Mouse (Mus musculus) intestine, embryonic 14.5 days (tissue): ENCODE measurements around the gene Nlgn1. TPM values are rescaled to one million over a fixed set of nuclear protein-coding genes. Genes with fewer than 3 reads are reported as not detected.

ENCODE experiments used
- ATAC-seq: fragments of 200-750 bp; cut with Nextera tagmentation; replicated peaks from 2 replicates; pipeline ENCODE4 v1.8.0; 2017; ENCODE audit warnings: low read depth, moderate number of reproducible peaks, moderate TSS enrichment, moderate library complexity; ENCODE audit not compliant: low FRiP score, low TSS enrichment
- DNase-seq: peaks from one replicate; pipeline ENCODE4 v3.0.0-alpha.2; 2018; ENCODE audit warnings: low spot score
- H3K27ac ChIP-seq: fragments of 300-500 bp; sonication (generic); 2 replicates; pipeline ENCODE4 v1.5.1; 2014; ENCODE audit warnings: low read depth, mild to moderate bottlenecking, control low read depth
- H3K27me3 ChIP-seq: fragments of 300-500 bp; sonication (generic); replicated peaks from 2 replicates; pipeline ENCODE4 v1.6.1; 2014; ENCODE audit warnings: low read length, control low read depth; ENCODE audit not compliant: control insufficient read depth, insufficient read depth
- H3K36me3 ChIP-seq: fragments of 300-500 bp; sonication (generic); 2 replicates; pipeline ENCODE4 v1.6.1; 2014; ENCODE audit warnings: low read length, control low read depth; ENCODE audit not compliant: control insufficient read depth, insufficient read depth
- H3K4me1 ChIP-seq: fragments of 300-500 bp; sonication (generic); replicated peaks from 2 replicates; pipeline ENCODE4 v1.6.1; 2014; ENCODE audit warnings: low read length, control low read depth, mixed read lengths; ENCODE audit not compliant: control insufficient read depth, insufficient read depth
- H3K4me2 ChIP-seq: fragments of 300-500 bp; sonication (generic); 2 replicates; pipeline ENCODE4 v1.6.1; 2014; ENCODE audit warnings: low read length
- H3K4me3 ChIP-seq: fragments of 300-500 bp; sonication (generic); 2 replicates; pipeline ENCODE4 v1.5.1; 2014; ENCODE audit warnings: low read depth, low read length, control low read depth, mixed read lengths
- H3K9ac ChIP-seq: fragments of 300-500 bp; sonication (generic); 2 replicates; pipeline ENCODE4 v1.6.1; 2014; ENCODE audit warnings: mild to moderate bottlenecking, low read length
- H3K9me3 ChIP-seq: fragments of 300-500 bp; sonication (generic); 2 replicates; pipeline ENCODE4 v1.6.1; 2016; ENCODE audit warnings: low read length, control low read depth; ENCODE audit not compliant: control insufficient read depth
- whole genome bisulfite sequencing: fragments of 180-500 bp; shearing (Covaris S2); extraction: QIAGEN DNeasy Blood & Tissue Kit; methylation state at CpG from one replicate; pipeline ENCODE4 v1.1.7; 2014; 5-methylcytosine and 5-hydroxymethylcytosine counted together
- polyA plus RNA-seq: library from polyadenylated mRNA; unstranded; fragments of >200 nt; fragmentation: Nextera tagmentation; extraction: Ambion mirVana; gene quantifications from 2 replicates; pipeline ENCODE4 v1.2.1, GENCODE M21; 2014

Gene Nlgn1
- polyA plus RNA-seq, 1 experiment from 2014 or later, result 2.7 TPM

DNA sequence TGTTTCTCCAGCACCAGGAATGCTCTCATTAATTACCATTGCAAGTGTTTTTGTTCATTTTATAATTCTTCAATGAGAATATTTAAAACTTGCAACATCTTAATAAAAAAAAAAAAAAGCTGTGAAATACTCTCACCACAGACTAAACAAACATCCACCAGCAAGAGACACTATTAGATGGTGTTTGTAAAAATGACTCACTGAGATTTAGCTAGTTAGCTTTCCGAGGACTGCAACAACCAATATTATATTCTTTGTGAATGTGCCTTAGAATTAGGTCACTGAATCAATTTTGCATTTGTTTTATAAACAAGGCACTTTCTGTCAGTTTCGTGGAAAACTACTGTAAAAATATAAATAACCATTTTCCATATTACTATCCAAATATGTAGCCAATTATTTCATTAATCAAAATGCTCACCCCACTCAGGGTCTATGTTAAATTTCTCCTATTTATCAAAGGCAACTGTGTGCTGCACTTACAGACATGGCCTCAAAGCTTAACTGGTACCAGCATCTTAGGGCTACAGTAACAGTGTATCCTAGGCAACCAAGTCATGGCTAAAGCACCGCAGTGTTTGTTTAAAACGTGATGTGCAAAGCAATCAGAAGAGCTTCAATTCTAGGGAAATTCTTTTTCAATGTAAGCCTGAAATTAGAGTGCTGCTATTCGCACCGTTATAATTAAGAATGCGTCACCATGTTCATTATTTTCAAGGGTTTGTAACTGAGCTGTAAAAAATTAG lies 329.2 kb downstream of the Nlgn1 start:
- Histone ChIP-seq H3K27me3 (no peaks in the 10 kb centered on the region), H3K9me3 (no peaks in the 10 kb centered on the region), H3K27ac (no peak overlapping the region), H3K9ac (no peak overlapping the region), H3K4me3 (no peak overlapping the region), H3K4me1 (no peaks in the 10 kb centered on the region), H3K4me2 (no peak overlapping the region), H3K36me3 (no peaks in the 10 kb centered on the region)
- WGBS, result 76% methylated on average over 7 of the region's 7 CpGs
- DNase-seq (no peak), ATAC-seq (no peak)

DNA sequence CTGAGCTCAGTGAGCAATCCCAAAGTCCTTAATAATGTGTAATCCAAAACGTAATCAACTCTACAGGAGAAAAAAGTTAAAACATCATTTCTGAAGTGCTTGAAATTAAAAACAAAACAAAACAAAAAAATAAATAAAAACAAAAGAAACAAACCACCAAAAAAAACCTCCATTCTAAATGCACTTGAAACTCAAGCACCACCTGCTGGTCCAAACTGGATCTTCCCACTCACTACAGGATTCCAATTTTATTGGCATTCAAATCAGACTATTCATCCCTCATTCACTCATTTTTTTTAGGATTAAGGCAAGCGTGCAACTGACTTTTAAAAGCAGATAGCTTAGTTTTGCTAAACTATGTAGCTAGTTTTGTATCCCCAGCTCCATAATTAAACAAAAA lies 329.9 kb downstream of the Nlgn1 start:
- H3K36me3 ChIP-seq, result no peaks in the 10 kb centered on the region
- no peak overlapping the region for H3K4me3 ChIP-seq
- no peaks in the 10 kb centered on the region for H3K27me3 ChIP-seq
- no peak overlapping the region for H3K27ac ChIP-seq
- H3K9me3 ChIP-seq, result no peaks in the 10 kb centered on the region
- DNase-seq (no peak), ATAC-seq (no peak)
- 30% methylated on average over 2 of the region's 2 CpGs for WGBS
- no peak overlapping the region for H3K4me2 ChIP-seq
- H3K4me1 ChIP-seq, result no peaks in the 10 kb centered on the region
- no peak overlapping the region for H3K9ac ChIP-seq

DNA sequence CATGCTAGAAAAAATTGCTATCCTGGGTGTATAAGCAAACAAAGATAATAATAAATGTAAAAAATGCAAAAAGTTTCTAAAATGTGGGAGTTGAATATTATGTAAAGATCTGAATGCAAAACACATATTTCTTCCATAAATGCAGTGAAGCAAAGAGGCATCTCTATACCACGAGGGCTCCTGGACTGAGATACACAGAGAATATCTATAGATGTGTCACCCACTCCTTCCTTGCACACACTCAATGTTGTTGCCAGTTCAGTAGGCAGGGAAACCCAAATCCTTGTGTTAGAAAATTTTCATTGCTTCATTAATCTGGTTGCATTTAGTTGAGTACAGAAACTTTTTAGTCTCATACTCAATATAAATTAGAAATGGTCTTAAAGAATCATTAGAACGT lies 364.7 kb downstream of the Nlgn1 start:
- Histone ChIP-seq H3K36me3 (no peaks in the 10 kb centered on the region), H3K27me3 (no peaks in the 10 kb centered on the region), H3K4me3 (no peak overlapping the region), H3K4me2 (no peak overlapping the region), H3K9ac (no peak overlapping the region), H3K4me1 (no peaks in the 10 kb centered on the region), H3K9me3 (no peaks in the 10 kb centered on the region), H3K27ac (no peak overlapping the region)
- 86% methylated on average over 2 of the region's 2 CpGs for WGBS
- no peak for DNase-seq
- ATAC-seq, result no peak

DNA sequence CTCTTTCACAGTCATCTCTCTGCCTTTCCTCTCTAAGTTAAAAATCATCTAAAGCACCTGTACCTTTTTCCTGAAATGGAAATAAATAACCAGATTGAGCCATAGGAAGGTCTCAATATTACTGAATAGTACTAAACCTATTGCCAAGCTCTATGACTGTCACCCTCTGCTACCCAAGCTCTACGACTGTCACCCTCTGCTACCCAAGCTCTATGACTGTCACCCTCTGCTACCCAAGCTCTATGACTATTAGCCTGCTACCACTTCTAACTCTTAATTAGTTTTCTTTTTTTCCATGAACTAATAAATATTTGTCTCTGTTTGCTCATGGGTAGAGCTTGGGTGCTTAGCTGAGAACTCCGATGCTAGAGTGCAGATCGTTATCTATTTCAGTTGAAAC lies 368.0 kb downstream of the Nlgn1 start:
- H3K9me3 ChIP-seq, result no peaks in the 10 kb centered on the region
- no peak overlapping the region for H3K9ac ChIP-seq
- H3K4me1 ChIP-seq, result no peaks in the 10 kb centered on the region
- no peak for ATAC-seq
- no peak overlapping the region for H3K27ac ChIP-seq
- WGBS, result 85% methylated on average over 3 of the region's 3 CpGs
- no peaks in the 10 kb centered on the region for H3K27me3 ChIP-seq
- DNase-seq, result no peak
- H3K36me3 ChIP-seq, result no peaks in the 10 kb centered on the region
- H3K4me3 ChIP-seq, result no peak overlapping the region
- no peak overlapping the region for H3K4me2 ChIP-seq

DNA sequence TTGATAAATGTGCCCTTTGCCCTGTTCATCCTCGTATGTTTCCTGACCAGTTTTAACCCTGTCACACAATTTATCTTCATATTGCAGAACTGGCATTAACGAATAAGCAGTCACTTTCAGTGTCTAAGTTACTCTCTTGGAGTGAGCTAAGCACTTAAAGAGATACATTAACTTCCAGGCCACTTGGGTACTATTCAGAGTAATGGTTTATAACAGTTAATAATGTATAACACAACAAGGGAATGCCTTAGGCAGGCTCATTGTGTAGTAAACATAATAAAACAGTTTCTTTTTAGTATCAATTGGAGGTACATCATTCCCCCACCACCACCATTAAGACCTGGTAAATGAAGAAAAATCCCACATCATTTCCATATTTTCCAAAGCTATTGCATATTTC lies 368.7 kb downstream of the Nlgn1 start:
- Histone ChIP-seq H3K9me3 (no peaks in the 10 kb centered on the region), H3K9ac (no peak overlapping the region), H3K27ac (no peak overlapping the region), H3K27me3 (no peaks in the 10 kb centered on the region), H3K36me3 (no peaks in the 10 kb centered on the region), H3K4me3 (no peak overlapping the region), H3K4me2 (no peak overlapping the region), H3K4me1 (no peaks in the 10 kb centered on the region)
- DNase-seq (no peak), ATAC-seq (no peak)
- WGBS, result 64% methylated on average over 2 of the region's 2 CpGs

DNA sequence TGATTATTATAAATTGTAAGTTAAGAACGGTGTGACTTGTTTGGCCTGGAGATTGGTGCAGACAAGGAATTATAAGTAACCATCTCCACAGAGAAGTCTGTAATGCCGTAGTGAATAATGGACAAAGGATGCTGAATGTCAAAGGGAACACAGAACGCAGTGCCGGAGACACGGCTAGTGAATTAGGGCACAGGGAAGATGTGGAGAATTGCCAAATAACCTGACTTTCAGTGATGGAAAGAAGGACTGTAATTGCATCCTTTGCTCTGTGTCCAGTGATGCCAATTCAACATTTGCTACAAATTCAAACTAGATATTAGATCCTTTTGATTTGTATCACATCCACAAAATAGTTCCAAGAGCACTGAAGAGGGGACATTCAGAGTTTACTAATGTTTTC lies 415.7 kb downstream of the Nlgn1 start:
- Histone ChIP-seq H3K36me3 (no peaks in the 10 kb centered on the region), H3K4me2 (no peak overlapping the region), H3K27ac (no peak overlapping the region), H3K4me1 (no peaks in the 10 kb centered on the region), H3K27me3 (no peaks in the 10 kb centered on the region), H3K9me3 (no peaks in the 10 kb centered on the region), H3K4me3 (no peak overlapping the region), H3K9ac (no peak overlapping the region)
- WGBS, result 74% methylated on average over 5 of the region's 5 CpGs
- ATAC-seq (no peak), DNase-seq (no peak)

DNA sequence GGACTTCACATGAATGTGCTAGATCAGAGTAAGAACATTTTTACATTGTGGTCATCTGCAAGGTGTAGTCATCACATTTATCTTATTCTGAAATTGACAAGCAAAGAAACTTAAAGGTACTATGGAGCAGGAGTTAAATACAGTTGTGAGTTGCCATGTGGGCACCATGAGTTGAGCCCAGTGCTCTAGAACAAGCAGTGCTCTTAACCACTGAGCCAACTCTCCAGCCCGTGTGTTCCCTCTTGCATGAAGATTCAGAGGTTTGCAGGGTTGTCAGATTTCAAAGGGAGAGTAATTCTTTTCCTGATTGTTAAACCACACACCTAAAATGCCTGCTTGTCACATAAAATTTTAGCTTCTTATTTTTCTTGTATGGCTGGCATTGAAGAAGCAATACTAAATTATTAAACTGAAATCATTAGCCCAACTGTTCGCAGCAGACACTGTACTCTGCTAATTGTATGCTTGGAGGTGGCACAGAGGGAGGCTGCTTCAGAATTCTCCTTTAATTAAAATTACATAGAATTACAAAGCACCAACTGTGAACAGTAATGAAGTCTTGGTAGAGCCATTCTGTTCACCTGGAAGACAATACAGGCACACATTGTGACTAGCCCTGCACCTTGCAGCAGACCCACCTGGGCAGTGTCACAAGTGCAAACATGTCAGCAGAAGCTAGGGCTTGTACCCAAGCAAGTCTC lies 417.7 kb downstream of the Nlgn1 start:
- H3K4me2 ChIP-seq, result no peak overlapping the region
- H3K9ac ChIP-seq, result no peak overlapping the region
- ATAC-seq (no peak), DNase-seq (no peak)
- 87% methylated on average over 2 of the region's 2 CpGs for WGBS
- no peak overlapping the region for H3K4me3 ChIP-seq
- H3K27me3 ChIP-seq, result no peaks in the 10 kb centered on the region
- H3K36me3 ChIP-seq, result no peaks in the 10 kb centered on the region
- H3K27ac ChIP-seq, result no peak overlapping the region
- H3K4me1 ChIP-seq, result no peaks in the 10 kb centered on the region
- H3K9me3 ChIP-seq, result no peaks in the 10 kb centered on the region

DNA sequence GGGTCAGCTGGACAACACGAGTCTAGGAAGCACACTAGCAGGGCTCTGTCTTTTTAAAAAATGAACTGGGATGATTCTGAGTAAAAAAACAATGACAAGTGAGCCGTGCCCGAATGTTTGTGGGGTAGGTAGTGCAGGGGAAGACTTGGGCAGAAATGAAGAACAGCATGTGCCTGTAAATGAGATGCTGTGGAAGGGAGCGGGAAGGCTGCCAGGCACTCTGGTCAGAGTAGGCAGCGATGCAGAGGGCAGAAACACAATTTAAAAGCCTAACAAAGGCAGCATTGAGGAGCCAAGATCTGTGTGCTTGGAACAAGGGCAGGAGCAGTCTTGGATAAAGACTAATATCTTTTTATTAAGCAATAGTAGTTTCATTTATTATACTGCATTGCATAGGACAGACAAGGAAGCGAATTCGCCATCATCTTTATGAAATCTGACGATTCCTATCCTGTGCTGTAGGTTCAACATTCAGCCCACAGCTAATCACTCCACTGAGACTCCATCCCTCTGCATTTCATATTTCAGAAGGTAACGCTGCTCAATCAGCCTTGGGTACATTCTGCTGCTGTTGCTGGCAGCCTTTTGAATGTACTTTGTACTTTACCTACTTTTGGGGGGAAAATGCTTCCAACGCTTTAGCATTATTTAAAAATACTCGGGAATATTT lies 429.0 kb downstream of the Nlgn1 start:
- H3K4me3 ChIP-seq, result no peak overlapping the region
- no peaks in the 10 kb centered on the region for H3K27me3 ChIP-seq
- 0 out of 2 replicates have a peak, but pooled peaks cover 5% of the 10 kb centered on the region for H3K9me3 ChIP-seq
- 86% methylated on average over 11 of the region's 11 CpGs for WGBS
- no peaks in the 10 kb centered on the region for H3K36me3 ChIP-seq
- no peak overlapping the region for H3K9ac ChIP-seq
- H3K27ac ChIP-seq, result no peak overlapping the region
- no peaks in the 10 kb centered on the region for H3K4me1 ChIP-seq
- no peak for DNase-seq
- no peak for ATAC-seq
- H3K4me2 ChIP-seq, result no peak overlapping the region
